In genomic region chr8:85474924-85475323, GRCm38 (mm10) we compare ENCODE assay signal across 24 mouse cellular contexts. TPM values are rescaled to one million over a fixed set of nuclear protein-coding genes. Genes with fewer than 3 reads are reported as not detected.
DNase-seq lines count a peak whose midpoint lies in the region; ATAC-seq and TF ChIP-seq lines count a peak whose summit lies in the region.
"Had no signal": no experiment of that assay in that cellular context is flagged by ENCODE, and none has a peak within 500 bp of the region (broad histone marks: within the 10 kb centered on the region; RNA-seq: fewer than 3 reads in every experiment).

No protein-coding gene starts in this region.

- no peaks in the 10 kb centered on the region for H3K4me1 ChIP-seq in forebrain, embryonic 15.5 days
- H3K4me1 ChIP-seq: embryonic facial prominence, embryonic 13.5 days; embryonic facial prominence, embryonic 15.5 days; forebrain, embryonic 10.5 days; forebrain, embryonic 12.5 days had no signal

- H3K36me3 ChIP-seq in forebrain, embryonic 15.5 days = no peaks in the 10 kb centered on the region
- H3K36me3 ChIP-seq: embryonic facial prominence, embryonic 13.5 days; embryonic facial prominence, embryonic 15.5 days; forebrain, embryonic 10.5 days; forebrain, embryonic 12.5 days had no signal

- no peak overlapping the region for H3K4me2 ChIP-seq in forebrain, embryonic 15.5 days (replicated peaks)
- H3K4me2 ChIP-seq: embryonic facial prominence, embryonic 13.5 days; embryonic facial prominence, embryonic 15.5 days; forebrain, embryonic 12.5 days had no signal

- H3K27me3 ChIP-seq in forebrain, embryonic 15.5 days = no peaks in the 10 kb centered on the region
- H3K27me3 ChIP-seq: embryonic facial prominence, embryonic 13.5 days; embryonic facial prominence, embryonic 15.5 days; forebrain, embryonic 12.5 days; Patski had no signal

- no peak overlapping the region for H3K27ac ChIP-seq in gastrocnemius, adult 2 months
- H3K27ac ChIP-seq in forebrain, embryonic 15.5 days (replicated peaks) = no peak overlapping the region
- H3K27ac ChIP-seq: embryonic facial prominence, embryonic 13.5 days; embryonic facial prominence, embryonic 15.5 days; forebrain, embryonic 10.5 days; forebrain, embryonic 12.5 days had no signal

- TF ChIP-seq CTCF in gastrocnemius, adult 2 months (IDR thresholded peaks at IDR 0.05) = no peak

- ATAC-seq in common myeloid progenitor, adult 5-6 weeks (replicated peaks; ENCODE audit: low read depth, poor library complexity, severe bottlenecking) = 0 out of 2 replicates have a peak, but pooled peaks have one; percentile 22
- peak; percentile 39; the same call in 1 of the 2 replicates for ATAC-seq in megakaryocyte progenitor cell, adult 5-6 weeks (replicated peaks; ENCODE audit: poor library complexity)
- no peak for ATAC-seq in forebrain, embryonic 15.5 days (replicated peaks)
- ATAC-seq: activated CD4-positive, CD25-positive, alpha-beta regulatory T cell, adult 4 months; forebrain, embryonic 14.5 days; forebrain, postnatal 0 days; Patski had no signal

- 90% methylated on average over 3 of the region's 3 CpGs for WGBS in forebrain, embryonic 15.5 days

- DNase-seq in 416B (ENCODE audit: low read depth) = peak; percentile 56
- no peak for DNase-seq in gastrocnemius, adult 2 months
- DNase-seq: adrenal gland, adult 2 months; adrenal gland, postnatal 10 days; adrenal gland, postnatal 25 days; cerebellum, adult 11 months; cerebellum, adult 18-20 months; cerebellum, adult 8-10 months; cerebellum, adult 9-11 months; cerebellum, postnatal 14 days; cerebellum, postnatal 36 days; embryo, embryonic 11 days; forebrain, postnatal 0 days had no signal

- no peaks in the 10 kb centered on the region for H3K9me3 ChIP-seq in forebrain, embryonic 15.5 days
- H3K9me3 ChIP-seq: embryonic facial prominence, embryonic 13.5 days; embryonic facial prominence, embryonic 15.5 days; forebrain, embryonic 10.5 days; forebrain, embryonic 12.5 days had no signal

- H3K9ac ChIP-seq in forebrain, embryonic 15.5 days (replicated peaks) = no peak overlapping the region
- H3K9ac ChIP-seq: embryonic facial prominence, embryonic 13.5 days; embryonic facial prominence, embryonic 15.5 days; forebrain, embryonic 12.5 days; forebrain, postnatal 0 days had no signal

- no peak overlapping the region for H3K4me3 ChIP-seq in gastrocnemius, adult 2 months
- no peak overlapping the region for H3K4me3 ChIP-seq in forebrain, embryonic 15.5 days
- H3K4me3 ChIP-seq: embryonic facial prominence, embryonic 13.5 days; embryonic facial prominence, embryonic 15.5 days; erythroblast, embryonic 14.5 days; forebrain, embryonic 10.5 days; forebrain, embryonic 12.5 days had no signal

- intact Hi-C loops in gastrocnemius, adult 2 months (cut with DNase I) = no loop called here

RNA-seq across cellular contexts. Expression of gene Gpt2, which starts 17.5 kb away (rescaled TPM):
- total RNA-seq in common myeloid progenitor, adult 5-6 weeks (2017) = 1.1 and 3.7 TPM in 2 replicates
- 2.5 and 3.5 TPM in 2 replicates for total RNA-seq in megakaryocyte progenitor cell, adult 5-6 weeks (2015)
- total RNA-seq in megakaryocyte progenitor cell, adult 5-6 weeks (2017) = 4.6 and 5.3 TPM in 2 replicates
- 100 to 1,000 TPM; 203 to 433 TPM for total RNA-seq in gastrocnemius, adult 2 months (2021)
- 39.7 and 40.9 TPM in 2 replicates for polyA plus RNA-seq in forebrain, embryonic 15.5 days (2015; fragmentation: Nextera tagmentation; extraction: Ambion mirVana)
- polyA plus RNA-seq: erythroblast, embryonic 14.5 days had no signal

RNA-seq across cellular contexts. Expression of gene 4921524J17Rik, which starts 42.3 kb away (rescaled TPM):
- total RNA-seq in common myeloid progenitor, adult 5-6 weeks (2017) = 79.4 and 79.9 TPM in 2 replicates
- total RNA-seq in megakaryocyte progenitor cell, adult 5-6 weeks (2015) = 33.6 and 42.2 TPM in 2 replicates
- 58.3 and 61.4 TPM in 2 replicates for total RNA-seq in megakaryocyte progenitor cell, adult 5-6 weeks (2017)
- 10 to 100 TPM; 12.1 to 14.2 TPM for total RNA-seq in gastrocnemius, adult 2 months (2021)
- 69.3 and 74.7 TPM in 2 replicates for polyA plus RNA-seq in forebrain, embryonic 15.5 days (2015; fragmentation: Nextera tagmentation; extraction: Ambion mirVana)

Comparison
In these comparisons a context has a peak if more than half of its experiments do, and no peak if none do; other contexts are left out.
1. RNA of gene Gpt2, which starts 17.5 kb away (total RNA-seq): 203 to 433 TPM in gastrocnemius, adult 2 months; 2.5 to 5.3 TPM in megakaryocyte progenitor cell, adult 5-6 weeks and 1.1 to 3.7 TPM in common myeloid progenitor, adult 5-6 weeks; every median in the first group is over 10 times any median in the second.